Mouse (Mus musculus): ENCODE results near the gene Rasgrp2.

Gene Rasgrp2

DNA sequence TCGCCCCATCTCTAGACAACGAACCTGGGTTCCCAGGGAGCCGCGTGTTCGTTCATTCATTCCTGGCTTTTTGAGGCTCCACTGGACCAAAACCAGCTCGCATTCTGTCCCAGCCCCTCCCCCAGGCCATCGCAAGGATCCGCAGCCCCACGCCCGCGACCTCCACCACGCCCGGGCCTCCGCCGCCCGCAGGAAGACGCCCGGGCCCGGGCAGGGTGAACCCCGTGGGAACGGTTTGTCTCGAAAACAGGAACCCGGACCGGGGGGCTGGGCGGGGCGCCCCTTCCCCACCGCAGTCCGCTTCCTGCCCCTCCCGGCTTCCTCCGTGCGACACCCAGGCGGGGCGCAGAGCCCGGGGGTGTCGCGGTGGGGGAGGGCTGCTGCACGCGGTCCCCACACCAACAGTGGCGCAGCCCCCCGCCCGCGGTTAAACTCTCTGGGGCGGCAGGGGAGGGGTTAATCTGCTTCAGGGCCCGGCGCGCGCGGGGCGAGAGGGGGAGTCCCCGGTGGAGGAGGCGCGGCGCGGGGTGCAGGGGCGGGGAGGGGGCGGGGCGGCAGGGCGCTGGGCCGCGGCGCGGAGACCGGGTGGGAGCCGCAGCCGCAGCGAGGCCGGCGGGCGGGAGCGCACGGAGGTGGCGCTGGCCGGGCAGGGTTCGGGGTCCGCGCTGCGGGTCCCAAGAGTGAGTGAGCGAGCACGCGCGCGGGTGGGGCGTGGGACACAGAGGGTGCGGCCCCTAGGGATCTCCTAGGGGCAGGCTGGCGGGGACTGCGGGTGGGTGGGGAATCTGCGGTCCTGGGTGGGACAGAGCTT lies at the start of gene Rasgrp2:
TSS of gene Rasgrp2 (plus strand) at position 56 of the 811 bp plus-strand sequence.
- DNase-seq (ENCODE audit: low read depth) = peak; percentile 51

DNA sequence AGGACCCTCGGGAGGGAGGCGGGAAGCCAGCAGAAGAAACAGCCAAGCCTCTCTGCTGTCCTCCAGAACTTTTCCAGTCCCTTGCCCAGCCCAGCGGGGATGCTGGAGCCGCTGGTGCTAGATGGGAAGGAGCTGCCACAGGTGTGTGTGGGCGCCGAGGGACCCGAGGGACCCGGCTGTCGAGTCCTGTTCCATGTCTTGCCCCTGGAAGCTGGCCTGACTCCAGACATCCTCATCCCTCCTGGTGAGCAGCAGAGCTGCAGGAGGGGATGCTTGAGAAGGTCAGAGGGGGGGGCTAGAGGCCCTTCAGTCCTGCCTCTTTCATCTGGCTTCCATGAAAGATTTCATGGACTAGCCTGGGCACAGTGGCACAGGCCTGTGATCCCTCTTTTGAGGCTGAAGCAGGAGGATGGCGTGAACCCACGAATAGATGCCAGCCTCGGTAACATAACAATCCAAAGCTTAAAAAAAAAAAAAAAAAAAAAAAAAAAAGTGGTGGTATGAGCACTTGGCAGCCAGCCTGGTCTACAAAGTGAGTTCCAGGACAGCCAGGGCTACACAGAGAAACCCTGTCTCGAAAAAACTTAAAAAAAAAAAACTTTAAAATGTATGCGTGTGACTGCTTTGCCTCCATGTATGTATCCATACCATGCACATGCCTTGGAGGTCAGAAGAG lies 47.6 kb upstream of the Rasgrp2 start:
- no peak for DNase-seq (ENCODE audit: low read depth)

- DNase-seq (ENCODE audit: low read depth) = no peak
Observed at GRCm38 (mm10) chr19:6352107-6352505, 47.0 kb upstream of the Rasgrp2 start.

GRCm38 (mm10) chr19:6354030-6354429 lies 45.1 kb upstream of the Rasgrp2 start:
- no peak for DNase-seq (ENCODE audit: low read depth)

DNA sequence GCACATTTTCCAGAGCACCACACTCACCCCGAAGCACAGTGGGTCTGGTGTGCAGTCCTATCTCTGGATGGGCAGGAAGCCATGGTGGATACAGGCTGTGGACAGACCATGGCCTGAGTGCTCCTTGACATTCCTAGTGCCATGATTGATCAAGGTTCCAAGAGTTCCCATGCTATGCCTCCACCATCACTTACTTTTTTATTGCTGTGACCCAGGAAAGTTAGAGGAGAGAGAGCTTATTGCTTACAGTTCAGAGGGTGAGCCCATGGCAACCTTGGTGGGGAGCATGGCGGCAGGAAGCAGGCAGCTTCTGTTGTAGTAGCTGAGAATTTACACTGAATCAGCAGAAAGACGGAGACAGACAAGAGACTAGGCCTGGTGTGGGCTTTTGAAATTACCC lies 37.8 kb upstream of the Rasgrp2 start:
- DNase-seq (ENCODE audit: low read depth) = no peak

GRCm38 (mm10) chr19:6363091-6363410 lies 36.1 kb upstream of the Rasgrp2 start:
- no peak for DNase-seq (ENCODE audit: low read depth)

DNA sequence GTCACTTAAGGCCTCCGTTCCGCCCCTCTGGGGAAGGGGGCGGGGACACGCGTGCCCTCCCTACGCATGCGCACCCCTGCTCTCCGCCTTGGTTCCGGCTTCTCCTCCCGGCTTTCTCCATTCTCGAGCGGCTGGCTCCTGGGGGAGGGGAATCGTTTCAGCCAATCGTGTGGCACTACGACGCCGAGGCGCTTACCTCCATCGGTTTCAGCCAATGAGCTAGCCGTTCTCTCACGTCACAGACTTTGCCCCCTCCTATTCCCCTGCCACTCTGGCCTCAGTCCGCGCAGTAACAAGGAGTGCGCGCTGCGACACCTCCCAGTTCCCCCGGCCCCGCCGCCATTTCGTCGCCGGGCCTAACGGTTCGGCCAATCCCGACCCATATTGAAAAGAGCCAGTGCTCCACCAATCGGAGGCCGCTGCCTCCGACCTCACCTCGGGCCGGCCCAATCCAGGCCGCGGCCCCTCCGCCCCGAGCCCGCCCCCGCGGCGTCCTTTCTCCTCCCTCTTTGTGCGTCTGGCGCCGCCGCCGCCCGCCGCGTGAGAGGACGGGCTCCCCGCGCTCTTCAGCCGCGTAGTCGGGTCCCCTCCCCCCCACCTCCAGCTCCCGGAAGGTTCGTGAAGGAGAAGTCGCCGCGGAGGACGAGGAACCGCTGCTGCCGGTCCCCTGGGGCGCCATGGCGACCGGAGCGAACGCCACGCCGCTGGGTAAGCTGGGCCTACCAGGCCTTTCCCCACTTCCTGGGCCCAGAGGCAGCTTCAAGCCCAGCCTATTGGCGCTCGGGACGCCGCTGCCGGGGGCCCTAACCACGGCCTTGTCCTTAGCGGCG lies 35.5 kb upstream of the Rasgrp2 start, which contains the start of gene Sf1:
TSS of gene Sf1 (plus strand) at position 280 of the 830 bp plus-strand sequence.
- DNase-seq (ENCODE audit: low read depth) = peak; percentile 99

- peak; percentile 82 for DNase-seq (ENCODE audit: low read depth)
Observed at GRCm38 (mm10) chr19:6364317-6364725, 34.8 kb upstream of the Rasgrp2 start.

DNA sequence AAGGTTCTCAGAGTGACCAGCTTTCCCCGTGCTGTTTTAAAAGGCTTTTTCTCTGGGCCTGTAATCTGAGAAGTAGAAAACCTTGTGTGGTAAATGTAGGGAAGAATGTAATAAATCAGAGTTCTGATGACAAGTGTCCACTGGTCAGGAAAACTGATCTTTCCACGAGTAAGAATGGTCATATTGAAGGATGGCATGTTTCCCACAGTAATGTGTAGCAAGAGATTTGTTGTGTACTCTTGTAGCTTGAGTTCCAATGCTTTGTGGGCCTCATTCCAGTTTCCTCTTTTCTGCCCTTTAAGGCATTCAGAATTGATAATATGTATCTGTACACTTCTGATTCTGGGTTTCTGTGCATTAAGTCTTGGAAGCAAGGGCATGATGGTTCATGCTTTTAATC lies 34.3 kb upstream of the Rasgrp2 start:
- DNase-seq (ENCODE audit: low read depth) = no peak

- no peak for DNase-seq (ENCODE audit: low read depth)
Observed at GRCm38 (mm10) chr19:6370175-6370574, 29.0 kb upstream of the Rasgrp2 start.

- DNase-seq (ENCODE audit: low read depth) = no peak
Observed at GRCm38 (mm10) chr19:6372433-6372832, 26.7 kb upstream of the Rasgrp2 start.

DNA sequence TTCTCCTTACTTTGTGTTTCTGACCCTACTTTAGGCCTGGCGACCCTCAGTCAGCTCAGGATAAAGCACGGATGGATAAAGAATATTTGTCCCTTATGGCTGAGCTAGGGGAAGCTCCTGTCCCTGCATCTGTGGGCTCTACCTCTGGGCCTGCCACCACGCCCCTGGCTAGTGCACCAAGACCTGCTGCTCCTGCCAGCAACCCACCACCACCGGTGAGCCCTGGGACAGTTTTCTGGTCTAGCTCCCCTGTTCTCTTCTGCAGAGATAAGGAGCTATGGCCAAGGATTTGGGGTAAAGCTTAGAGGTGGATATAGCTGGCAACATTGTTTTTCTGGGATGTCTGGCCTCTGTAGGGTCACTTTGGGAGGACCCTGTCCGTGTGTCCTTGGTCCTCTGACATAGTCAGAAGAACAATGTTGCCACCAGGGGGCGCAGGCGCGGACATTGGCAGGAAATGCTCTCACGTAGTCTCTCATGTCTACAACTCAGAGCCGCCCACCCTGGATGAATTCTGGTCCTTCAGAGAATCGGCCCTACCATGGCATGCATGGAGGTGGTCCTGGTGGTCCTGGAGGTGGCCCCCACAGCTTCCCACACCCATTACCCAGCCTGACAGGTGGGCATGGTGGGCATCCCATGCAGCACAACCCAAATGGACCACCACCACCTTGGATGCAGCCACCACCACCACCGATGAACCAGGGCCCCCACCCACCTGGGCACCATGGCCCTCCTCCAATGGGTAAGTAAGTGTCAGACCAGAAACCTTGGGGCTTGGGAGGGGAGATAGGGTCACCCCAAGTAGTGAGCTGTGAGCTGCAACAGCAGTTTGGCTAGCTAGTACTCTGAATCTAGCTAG lies 25.4 kb upstream of the Rasgrp2 start:
- peak; percentile 66 for DNase-seq (ENCODE audit: low read depth)

DNA sequence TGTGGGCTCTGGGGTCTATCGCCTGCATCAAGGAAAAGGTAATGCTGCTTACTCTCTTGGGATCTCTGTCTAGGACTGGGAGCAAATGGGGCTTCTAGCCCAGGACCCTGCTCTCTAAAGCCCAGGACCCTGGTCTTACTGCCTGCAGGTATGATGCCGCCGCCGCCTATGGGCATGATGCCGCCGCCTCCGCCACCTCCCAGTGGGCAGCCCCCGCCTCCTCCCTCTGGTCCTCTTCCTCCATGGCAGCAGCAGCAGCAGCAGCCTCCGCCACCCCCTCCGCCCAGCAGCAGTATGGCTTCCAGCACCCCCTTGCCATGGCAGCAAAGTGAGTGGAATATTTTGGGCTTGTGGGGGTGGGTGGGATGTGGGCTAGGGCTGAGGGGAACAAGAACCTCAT lies 24.6 kb upstream of the Rasgrp2 start:
- DNase-seq (ENCODE audit: low read depth) = no peak

- no peak for DNase-seq (ENCODE audit: low read depth)
Observed at GRCm38 (mm10) chr19:6375423-6376254, 23.5 kb upstream of the Rasgrp2 start.

DNA sequence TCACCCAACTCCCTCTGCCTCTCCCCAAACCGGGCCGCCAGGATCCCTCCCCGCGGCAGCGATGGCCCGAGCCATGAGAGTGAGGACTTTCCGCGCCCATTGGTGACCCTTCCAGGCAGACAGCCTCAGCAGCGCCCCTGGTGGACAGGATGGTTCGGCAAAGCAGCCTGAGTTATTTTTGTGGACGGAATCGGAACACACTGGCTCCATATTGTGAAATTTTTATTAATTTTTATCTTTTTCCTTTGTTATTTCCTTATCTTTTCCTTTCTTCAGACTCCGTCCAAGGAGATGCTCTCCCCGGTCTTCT lies 22.9 kb upstream of the Rasgrp2 start:
- no peak for DNase-seq (ENCODE audit: low read depth)

- DNase-seq (ENCODE audit: low read depth) = no peak
Observed at GRCm38 (mm10) chr19:6376643-6377042, 22.5 kb upstream of the Rasgrp2 start.

DNA sequence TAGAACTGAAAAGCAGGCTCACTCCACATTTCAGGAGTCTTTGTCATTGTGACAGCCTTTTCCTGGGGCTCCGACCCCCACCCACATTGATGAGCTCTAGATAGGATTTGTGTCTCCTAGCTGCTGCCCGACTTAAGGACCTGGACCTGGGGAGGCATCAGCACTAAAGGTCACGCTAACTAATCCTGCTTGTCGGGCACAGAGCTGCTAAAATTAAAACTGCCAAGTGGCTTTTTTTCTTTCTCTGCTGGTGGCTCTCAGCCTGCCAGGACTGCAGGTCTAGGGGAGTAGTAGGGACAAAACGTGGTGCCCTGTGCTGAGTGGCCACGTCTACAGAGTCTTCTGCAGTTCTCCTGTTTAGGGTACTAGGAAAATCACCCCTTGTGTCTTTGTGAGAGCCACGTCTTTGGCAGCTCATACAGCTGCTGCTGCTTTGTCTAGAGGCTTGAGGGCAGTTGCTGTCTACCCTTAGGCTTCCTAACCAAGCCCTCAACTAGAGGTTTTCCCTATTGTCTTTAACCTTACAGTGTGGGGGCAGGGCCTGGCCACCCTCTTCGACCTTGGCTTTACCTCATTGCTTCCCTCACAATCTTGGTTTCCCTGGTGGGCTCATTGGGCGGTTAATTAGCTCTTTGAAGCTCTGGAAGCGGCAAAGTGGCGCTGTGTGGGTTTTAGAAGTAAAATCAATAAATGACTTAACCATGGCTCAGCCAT lies 21.7 kb upstream of the Rasgrp2 start:
- no peak for DNase-seq (ENCODE audit: low read depth)

GRCm38 (mm10) chr19:6380411-6381166 lies 18.6 kb upstream of the Rasgrp2 start:
- no peak for DNase-seq (ENCODE audit: low read depth)

DNA sequence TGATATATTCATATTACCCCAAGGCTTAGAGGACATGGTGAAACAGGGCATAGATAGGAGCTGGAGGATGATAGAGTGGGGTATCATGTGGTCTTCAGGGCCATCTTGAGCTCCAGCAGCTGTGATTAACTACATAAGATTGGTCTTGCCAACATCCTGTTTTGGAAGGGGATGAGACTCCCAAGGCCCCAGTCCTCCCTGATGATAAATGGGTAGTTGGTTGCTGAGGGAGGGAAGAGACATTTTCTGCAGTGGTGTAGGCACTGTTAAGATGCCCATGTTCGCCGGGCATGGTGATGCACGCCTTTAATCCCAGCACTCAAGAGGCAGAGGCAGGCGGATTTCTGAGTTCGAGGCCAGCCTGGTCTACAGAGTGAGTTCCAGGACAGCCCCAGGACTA lies 17.9 kb upstream of the Rasgrp2 start:
- no peak for DNase-seq (ENCODE audit: low read depth)

All from c-Kit-positive CD71-negative TER-119-negative erythroid progenitor cells, embryonic 14.5 days (primary cell).